Mouse (Mus musculus): ENCODE results near the gene Nr5a2. TPM values are rescaled to one million over a fixed set of nuclear protein-coding genes. Genes with fewer than 3 reads are reported as not detected.

The Nr5a2 gene
- polyA plus RNA-seq, 1 experiment from 2014 or later = 9.0 TPM

GRCm38 (mm10) chr1:136898130-136898529 lies 62.1 kb downstream of the Nr5a2 start:
- Histone ChIP-seq H3K36me3 (ENCODE audit: control insufficient read depth, insufficient read depth, low read length) (no peaks in the 10 kb centered on the region), H3K4me3 (ENCODE audit: low read length) (no peak overlapping the region), H3K9ac (ENCODE audit: low read depth, low read length) (no peak overlapping the region), H3K4me1 (ENCODE audit: control insufficient read depth, insufficient read depth, low read length) (peaks cover 19% of the 10 kb centered on the region), H3K27ac (ENCODE audit: low read length) (no peak overlapping the region), H3K4me2 (ENCODE audit: low read depth, low read length) (no peak overlapping the region), H3K27me3 (replicated peaks; ENCODE audit: control insufficient read depth, insufficient read depth, low read length) (no peaks in the 10 kb centered on the region), H3K9me3 (ENCODE audit: control insufficient read depth, low read length) (no peaks in the 10 kb centered on the region)
- WGBS = 79% methylated on average over 4 of the region's 4 CpGs
- ATAC-seq = no peak

GRCm38 (mm10) chr1:136896351-136896750 lies 63.9 kb downstream of the Nr5a2 start:
- peak; percentile 51 for ATAC-seq
- Histone ChIP-seq H3K27me3 (replicated peaks; ENCODE audit: control insufficient read depth, insufficient read depth, low read length) (no peaks in the 10 kb centered on the region), H3K4me3 (ENCODE audit: low read length) (no peak overlapping the region), H3K9me3 (ENCODE audit: control insufficient read depth, low read length) (no peaks in the 10 kb centered on the region), H3K9ac (ENCODE audit: low read depth, low read length) (no peak overlapping the region), H3K4me1 (ENCODE audit: control insufficient read depth, insufficient read depth, low read length) (peaks cover 23% of the 10 kb centered on the region), H3K4me2 (ENCODE audit: low read depth, low read length) (no peak overlapping the region), H3K36me3 (ENCODE audit: control insufficient read depth, insufficient read depth, low read length) (no peaks in the 10 kb centered on the region), H3K27ac (ENCODE audit: low read length) (peak overlapping the region; percentile 34)
- WGBS = 25% methylated on average over 6 of the region's 6 CpGs

- H3K4me2 ChIP-seq (ENCODE audit: low read depth, low read length) = no peak overlapping the region
- ATAC-seq = no peak
- WGBS = 49% methylated on average over 8 of the region's 8 CpGs
Measured at GRCm38 (mm10) chr1:136895877-136896276, 64.4 kb downstream of the Nr5a2 start.

GRCm38 (mm10) chr1:136894753-136895152 lies 65.5 kb downstream of the Nr5a2 start:
- peak; percentile 45 for ATAC-seq
- no peak overlapping the region for H3K9ac ChIP-seq (ENCODE audit: low read depth, low read length)
- H3K4me2 ChIP-seq (ENCODE audit: low read depth, low read length) = 0 out of 2 replicates have a peak overlapping the region, but pooled peaks have one; percentile 11
- H3K27me3 ChIP-seq (replicated peaks; ENCODE audit: control insufficient read depth, insufficient read depth, low read length) = no peaks in the 10 kb centered on the region
- WGBS = 45% methylated on average over 2 of the region's 2 CpGs
- no peaks in the 10 kb centered on the region for H3K36me3 ChIP-seq (ENCODE audit: control insufficient read depth, insufficient read depth, low read length)
- no peak overlapping the region for H3K4me3 ChIP-seq (ENCODE audit: low read length)
- H3K4me1 ChIP-seq (ENCODE audit: control insufficient read depth, insufficient read depth, low read length) = peaks cover 23% of the 10 kb centered on the region
- no peaks in the 10 kb centered on the region for H3K9me3 ChIP-seq (ENCODE audit: control insufficient read depth, low read length)
- 0 out of 2 replicates have a peak overlapping the region, but pooled peaks have one; percentile 2 for H3K27ac ChIP-seq (ENCODE audit: low read length)

More at GRCm38 (mm10) chr1:136895877-136896276, 64.4 kb downstream of the Nr5a2 start:
- Histone ChIP-seq H3K36me3 (ENCODE audit: control insufficient read depth, insufficient read depth, low read length) (no peaks in the 10 kb centered on the region), H3K27me3 (replicated peaks; ENCODE audit: control insufficient read depth, insufficient read depth, low read length) (no peaks in the 10 kb centered on the region), H3K9ac (ENCODE audit: low read depth, low read length) (no peak overlapping the region), H3K4me3 (ENCODE audit: low read length) (no peak overlapping the region), H3K4me1 (ENCODE audit: control insufficient read depth, insufficient read depth, low read length) (peaks cover 23% of the 10 kb centered on the region), H3K9me3 (ENCODE audit: control insufficient read depth, low read length) (no peaks in the 10 kb centered on the region), H3K27ac (ENCODE audit: low read length) (peak overlapping the region; percentile 33)

- Histone ChIP-seq H3K27ac (ENCODE audit: low read length) (0 out of 2 replicates have a peak overlapping the region, but pooled peaks have one; percentile 31), H3K4me2 (ENCODE audit: low read depth, low read length) (no peak overlapping the region), H3K4me1 (ENCODE audit: control insufficient read depth, insufficient read depth, low read length) (peaks cover 23% of the 10 kb centered on the region), H3K27me3 (replicated peaks; ENCODE audit: control insufficient read depth, insufficient read depth, low read length) (no peaks in the 10 kb centered on the region), H3K4me3 (ENCODE audit: low read length) (no peak overlapping the region), H3K36me3 (ENCODE audit: control insufficient read depth, insufficient read depth, low read length) (no peaks in the 10 kb centered on the region), H3K9ac (ENCODE audit: low read depth, low read length) (no peak overlapping the region), H3K9me3 (ENCODE audit: control insufficient read depth, low read length) (no peaks in the 10 kb centered on the region)
- 71% methylated on average over 6 of the region's 6 CpGs for WGBS
- peak; percentile 82 for ATAC-seq
Measured at GRCm38 (mm10) chr1:136893162-136893561, 67.1 kb downstream of the Nr5a2 start.

- H3K27me3 ChIP-seq (replicated peaks; ENCODE audit: control insufficient read depth, insufficient read depth, low read length) = no peaks in the 10 kb centered on the region
- no peak for ATAC-seq
- no peak overlapping the region for H3K4me2 ChIP-seq (ENCODE audit: low read depth, low read length)
- no peak overlapping the region for H3K4me3 ChIP-seq (ENCODE audit: low read length)
- peaks cover 21% of the 10 kb centered on the region for H3K4me1 ChIP-seq (ENCODE audit: control insufficient read depth, insufficient read depth, low read length)
- no peaks in the 10 kb centered on the region for H3K36me3 ChIP-seq (ENCODE audit: control insufficient read depth, insufficient read depth, low read length)
- H3K27ac ChIP-seq (ENCODE audit: low read length) = no peak overlapping the region
- no peak overlapping the region for H3K9ac ChIP-seq (ENCODE audit: low read depth, low read length)
- WGBS = 52% methylated on average over 7 of the region's 7 CpGs
- no peaks in the 10 kb centered on the region for H3K9me3 ChIP-seq (ENCODE audit: control insufficient read depth, low read length)
Measured at GRCm38 (mm10) chr1:136890439-136890838, 69.8 kb downstream of the Nr5a2 start.

GRCm38 (mm10) chr1:136888704-136889103 lies 71.5 kb downstream of the Nr5a2 start:
- H3K36me3 ChIP-seq (ENCODE audit: control insufficient read depth, insufficient read depth, low read length) = no peaks in the 10 kb centered on the region
- no peaks in the 10 kb centered on the region for H3K27me3 ChIP-seq (replicated peaks; ENCODE audit: control insufficient read depth, insufficient read depth, low read length)
- H3K4me2 ChIP-seq (ENCODE audit: low read depth, low read length) = no peak overlapping the region
- no peak overlapping the region for H3K4me3 ChIP-seq (ENCODE audit: low read length)
- 77% methylated on average over 6 of the region's 6 CpGs for WGBS
- peaks cover 14% of the 10 kb centered on the region for H3K4me1 ChIP-seq (ENCODE audit: control insufficient read depth, insufficient read depth, low read length)
- H3K27ac ChIP-seq (ENCODE audit: low read length) = no peak overlapping the region
- no peak overlapping the region for H3K9ac ChIP-seq (ENCODE audit: low read depth, low read length)
- ATAC-seq = no peak
- no peaks in the 10 kb centered on the region for H3K9me3 ChIP-seq (ENCODE audit: control insufficient read depth, low read length)

GRCm38 (mm10) chr1:136886678-136887077 lies 73.6 kb downstream of the Nr5a2 start:
- Histone ChIP-seq H3K4me1 (ENCODE audit: control insufficient read depth, insufficient read depth, low read length) (peaks cover 7% of the 10 kb centered on the region; the same call in 1 of the 2 replicates), H3K4me3 (ENCODE audit: low read length) (no peak overlapping the region), H3K27ac (ENCODE audit: low read length) (no peak overlapping the region), H3K9me3 (ENCODE audit: control insufficient read depth, low read length) (no peaks in the 10 kb centered on the region), H3K36me3 (ENCODE audit: control insufficient read depth, insufficient read depth, low read length) (0 out of 2 replicates have a peak, but pooled peaks cover 3% of the 10 kb centered on the region), H3K27me3 (replicated peaks; ENCODE audit: control insufficient read depth, insufficient read depth, low read length) (no peaks in the 10 kb centered on the region), H3K4me2 (ENCODE audit: low read depth, low read length) (no peak overlapping the region), H3K9ac (ENCODE audit: low read depth, low read length) (no peak overlapping the region)
- 34% methylated on average over 6 of the region's 6 CpGs for WGBS
- no peak for ATAC-seq

GRCm38 (mm10) chr1:136883458-136884174 lies 76.6 kb downstream of the Nr5a2 start:
- peaks cover 9% of the 10 kb centered on the region; the same call in 1 of the 2 replicates for H3K4me1 ChIP-seq (ENCODE audit: control insufficient read depth, insufficient read depth, low read length)
- 0 out of 2 replicates have a peak, but pooled peaks cover 7% of the 10 kb centered on the region for H3K36me3 ChIP-seq (ENCODE audit: control insufficient read depth, insufficient read depth, low read length)
- H3K27ac ChIP-seq (ENCODE audit: low read length) = no peak overlapping the region
- no peak overlapping the region for H3K4me3 ChIP-seq (ENCODE audit: low read length)
- 89% methylated on average over 13 of the region's 13 CpGs for WGBS
- ATAC-seq = no peak
- H3K4me2 ChIP-seq (ENCODE audit: low read depth, low read length) = no peak overlapping the region
- no peaks in the 10 kb centered on the region for H3K9me3 ChIP-seq (ENCODE audit: control insufficient read depth, low read length)
- no peak overlapping the region for H3K9ac ChIP-seq (ENCODE audit: low read depth, low read length)
- no peaks in the 10 kb centered on the region for H3K27me3 ChIP-seq (replicated peaks; ENCODE audit: control insufficient read depth, insufficient read depth, low read length)
